Mouse (Mus musculus): ENCODE data around the gene Galk2. TPM values are rescaled to one million over a fixed set of nuclear protein-coding genes. Genes with fewer than 3 reads are reported as not detected.

Galk2 gene
- polyA plus RNA-seq, 1 experiment from 2014 or later, result 34.0 TPM

DNA sequence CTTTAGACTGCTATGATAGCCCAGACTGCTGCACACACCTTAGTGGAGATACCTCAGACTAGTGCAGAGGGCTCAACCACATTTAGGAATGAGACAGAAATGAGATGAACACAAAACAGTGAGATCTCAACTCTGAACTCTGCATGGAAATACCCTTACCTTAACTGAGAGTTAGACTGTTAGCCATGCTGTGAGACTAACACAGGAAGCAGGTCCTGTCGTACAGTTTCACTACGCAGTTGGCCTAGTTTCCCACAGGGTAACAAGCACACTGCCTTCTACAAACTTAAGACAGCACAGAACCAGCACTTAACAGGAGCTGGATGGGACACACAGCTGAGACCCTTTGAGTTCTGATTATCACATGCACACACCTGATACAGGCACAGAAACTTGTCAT is 29.0 kb upstream of the Galk2 start:
- Histone ChIP-seq H3K27me3 (ENCODE audit: control insufficient read depth, insufficient read depth, low read length) (no peaks in the 10 kb centered on the region), H3K4me3 (ENCODE audit: control insufficient read depth in 1 of 2, insufficient read depth in 1 of 2, low read depth in 1 of 2, low read length in 2 of 2) (no peak overlapping the region), H3K27ac (replicated peaks in 1 of 2; ENCODE audit: control insufficient read depth in 1 of 2, insufficient read depth in 1 of 2, low read depth in 2 of 2, low read length in 2 of 2) (no peak overlapping the region), H3K36me3 (ENCODE audit: control insufficient read depth, insufficient read depth, low read length) (peaks cover 71% of the 10 kb centered on the region), H3K4me1 (ENCODE audit: control insufficient read depth in 2 of 2, insufficient read depth in 2 of 2, low read length in 2 of 2) (no peaks in the 10 kb centered on the region), H3K4me2 (ENCODE audit: low read length) (no peak overlapping the region), H3K9me3 (ENCODE audit: control insufficient read depth, low read length) (no peaks in the 10 kb centered on the region), H3K9ac (ENCODE audit: low read length) (no peak overlapping the region)
- WGBS, result 98% methylated on average over 2 of the region's 2 CpGs
- ATAC-seq (ENCODE audit: insufficient number of reproducible peaks, insufficient read depth, low FRiP score, low read depth), result no peak

- no peak overlapping the region for H3K4me2 ChIP-seq (ENCODE audit: low read length)
- no peaks in the 10 kb centered on the region for H3K4me1 ChIP-seq (ENCODE audit: control insufficient read depth in 2 of 2, insufficient read depth in 2 of 2, low read length in 2 of 2)
- peaks cover 87% of the 10 kb centered on the region for H3K36me3 ChIP-seq (ENCODE audit: control insufficient read depth, insufficient read depth, low read length)
- 92% methylated on average over 7 of the region's 7 CpGs for WGBS
- H3K4me3 ChIP-seq (ENCODE audit: control insufficient read depth in 1 of 2, insufficient read depth in 1 of 2, low read depth in 1 of 2, low read length in 2 of 2), result no peak overlapping the region
- no peak overlapping the region for H3K27ac ChIP-seq (replicated peaks in 1 of 2; ENCODE audit: control insufficient read depth in 1 of 2, insufficient read depth in 1 of 2, low read depth in 2 of 2, low read length in 2 of 2)
- no peaks in the 10 kb centered on the region for H3K27me3 ChIP-seq (ENCODE audit: control insufficient read depth, insufficient read depth, low read length)
- H3K9ac ChIP-seq (ENCODE audit: low read length), result no peak overlapping the region
- H3K9me3 ChIP-seq (ENCODE audit: control insufficient read depth, low read length), result no peaks in the 10 kb centered on the region
- no peak for ATAC-seq (ENCODE audit: insufficient number of reproducible peaks, insufficient read depth, low FRiP score, low read depth)
Observed at GRCm38 (mm10) chr2:125838091-125838490, 20.8 kb upstream of the Galk2 start.

DNA sequence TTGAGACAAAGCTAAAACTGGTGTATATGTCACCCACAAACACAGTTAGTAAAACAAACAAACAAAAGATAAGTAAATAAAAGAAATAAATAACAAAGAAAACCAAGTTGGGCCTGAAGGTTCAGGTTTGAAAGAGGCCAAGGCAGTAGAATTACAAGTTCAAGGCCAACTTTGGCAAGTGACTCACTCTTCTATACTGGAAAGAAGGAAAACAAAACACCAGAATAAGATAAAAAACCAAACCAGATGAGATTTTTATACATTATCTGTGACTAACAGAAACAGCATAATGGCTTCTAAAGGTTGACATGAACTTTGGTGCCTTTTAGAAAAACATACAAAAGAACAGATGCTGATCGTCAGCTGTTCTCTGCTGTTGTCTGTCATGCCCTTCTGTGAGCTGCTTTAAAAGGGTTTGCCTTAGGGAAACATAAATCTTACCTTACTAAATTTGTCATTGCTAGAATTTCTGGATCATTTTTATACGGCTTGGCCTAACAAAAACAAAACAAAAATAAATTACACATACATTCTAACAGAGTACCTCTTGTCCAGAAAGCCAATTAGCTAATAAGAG is 20.1 kb upstream of the Galk2 start:
- WGBS, result 75% methylated on average over 2 of the region's 2 CpGs
- Histone ChIP-seq H3K4me1 (ENCODE audit: control insufficient read depth in 2 of 2, insufficient read depth in 2 of 2, low read length in 2 of 2) (no peaks in the 10 kb centered on the region), H3K27me3 (ENCODE audit: control insufficient read depth, insufficient read depth, low read length) (no peaks in the 10 kb centered on the region), H3K27ac (replicated peaks in 1 of 2; ENCODE audit: control insufficient read depth in 1 of 2, insufficient read depth in 1 of 2, low read depth in 2 of 2, low read length in 2 of 2) (no peak overlapping the region), H3K4me3 (ENCODE audit: control insufficient read depth in 1 of 2, insufficient read depth in 1 of 2, low read depth in 1 of 2, low read length in 2 of 2) (no peak overlapping the region), H3K36me3 (ENCODE audit: control insufficient read depth, insufficient read depth, low read length) (peaks cover 87% of the 10 kb centered on the region), H3K4me2 (ENCODE audit: low read length) (no peak overlapping the region), H3K9me3 (ENCODE audit: control insufficient read depth, low read length) (no peaks in the 10 kb centered on the region), H3K9ac (ENCODE audit: low read length) (no peak overlapping the region)
- ATAC-seq (ENCODE audit: insufficient number of reproducible peaks, insufficient read depth, low FRiP score, low read depth), result no peak

DNA sequence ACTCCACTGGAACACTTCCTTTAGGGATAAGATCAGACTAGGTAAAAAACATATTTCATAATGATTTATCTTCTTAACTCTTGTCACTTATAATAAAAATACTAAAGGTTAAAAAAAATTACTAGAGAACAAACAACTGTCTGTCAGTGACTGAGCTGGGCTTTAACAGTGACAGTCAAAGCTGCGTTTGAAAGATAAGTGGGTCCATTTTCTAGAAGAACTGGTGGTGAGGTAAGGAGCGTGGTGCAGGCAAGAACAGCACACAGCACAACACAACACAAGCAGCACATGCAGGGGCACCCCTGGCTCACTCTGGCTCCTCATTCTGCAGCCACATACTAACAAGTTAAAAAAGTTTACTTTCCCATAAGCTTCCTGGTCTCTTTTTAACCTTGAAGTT is 7.7 kb upstream of the Galk2 start:
- H3K27ac ChIP-seq (replicated peaks in 1 of 2; ENCODE audit: control insufficient read depth in 1 of 2, insufficient read depth in 1 of 2, low read depth in 2 of 2, low read length in 2 of 2), result no peak overlapping the region
- H3K9ac ChIP-seq (ENCODE audit: low read length), result 0 out of 2 replicates have a peak overlapping the region, but pooled peaks have one; percentile 21
- no peak overlapping the region for H3K4me2 ChIP-seq (ENCODE audit: low read length)
- 52% methylated on average over 2 of the region's 2 CpGs for WGBS
- peaks cover 0 to 2% of the 10 kb centered on the region in 2 experiments; a peak in 1 of 4 replicates for H3K4me1 ChIP-seq (ENCODE audit: control insufficient read depth in 2 of 2, insufficient read depth in 2 of 2, low read length in 2 of 2)
- H3K9me3 ChIP-seq (ENCODE audit: control insufficient read depth, low read length), result no peaks in the 10 kb centered on the region
- no peak for ATAC-seq (ENCODE audit: insufficient number of reproducible peaks, insufficient read depth, low FRiP score, low read depth)
- H3K36me3 ChIP-seq (ENCODE audit: control insufficient read depth, insufficient read depth, low read length), result peaks cover 36% of the 10 kb centered on the region
- no peaks in the 10 kb centered on the region for H3K27me3 ChIP-seq (ENCODE audit: control insufficient read depth, insufficient read depth, low read length)
- H3K4me3 ChIP-seq (ENCODE audit: control insufficient read depth in 1 of 2, insufficient read depth in 1 of 2, low read depth in 1 of 2, low read length in 2 of 2), result no peak overlapping the region

- Histone ChIP-seq H3K4me3 (ENCODE audit: control insufficient read depth in 1 of 2, insufficient read depth in 1 of 2, low read depth in 1 of 2, low read length in 2 of 2) (peak overlapping the region in 1 of 2 experiments; percentile 80; a peak in 2 of 4 replicates), H3K4me1 (ENCODE audit: control insufficient read depth in 2 of 2, insufficient read depth in 2 of 2, low read length in 2 of 2) (peaks cover 0 to 9% of the 10 kb centered on the region in 2 experiments; a peak in 3 of 4 replicates), H3K27ac (replicated peaks in 1 of 2; ENCODE audit: control insufficient read depth in 1 of 2, insufficient read depth in 1 of 2, low read depth in 2 of 2, low read length in 2 of 2) (no peak overlapping the region), H3K36me3 (ENCODE audit: control insufficient read depth, insufficient read depth, low read length) (no peaks in the 10 kb centered on the region), H3K4me2 (ENCODE audit: low read length) (peak overlapping the region; percentile 64), H3K27me3 (ENCODE audit: control insufficient read depth, insufficient read depth, low read length) (no peaks in the 10 kb centered on the region), H3K9me3 (ENCODE audit: control insufficient read depth, low read length) (no peaks in the 10 kb centered on the region), H3K9ac (ENCODE audit: low read length) (peak overlapping the region; percentile 84)
- no peak for ATAC-seq (ENCODE audit: insufficient number of reproducible peaks, insufficient read depth, low FRiP score, low read depth)
- WGBS, result 39% methylated on average over 3 of the region's 3 CpGs
Observed at GRCm38 (mm10) chr2:125857707-125858106, 1.2 kb upstream of the Galk2 start.

DNA sequence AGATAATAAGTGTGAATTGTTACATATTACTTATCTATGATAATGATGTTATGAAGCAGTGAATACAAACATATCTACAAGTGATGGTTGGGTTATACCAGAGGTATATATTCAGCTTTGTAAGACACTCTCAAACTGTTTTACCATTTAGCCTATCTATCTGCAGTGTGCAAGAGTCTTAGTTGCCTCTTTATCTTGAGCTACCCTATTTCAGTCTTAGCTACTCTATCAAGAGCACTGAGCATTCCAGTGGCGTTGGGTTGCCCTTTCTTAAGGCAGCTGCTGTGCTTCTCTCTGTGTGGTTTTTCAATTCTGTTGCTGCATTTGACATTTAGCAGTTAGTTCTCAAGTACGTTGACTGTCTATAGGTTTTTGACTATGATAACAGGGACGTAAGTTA is 4.9 kb downstream of the Galk2 start:
- ATAC-seq (ENCODE audit: insufficient number of reproducible peaks, insufficient read depth, low FRiP score, low read depth), result no peak
- Histone ChIP-seq H3K4me1 (ENCODE audit: control insufficient read depth in 2 of 2, insufficient read depth in 2 of 2, low read length in 2 of 2) (peaks cover 0 to 7% of the 10 kb centered on the region in 2 experiments; a peak in 2 of 4 replicates), H3K4me2 (ENCODE audit: low read length) (no peak overlapping the region), H3K27me3 (ENCODE audit: control insufficient read depth, insufficient read depth, low read length) (no peaks in the 10 kb centered on the region), H3K9me3 (ENCODE audit: control insufficient read depth, low read length) (no peaks in the 10 kb centered on the region), H3K9ac (ENCODE audit: low read length) (no peak overlapping the region), H3K36me3 (ENCODE audit: control insufficient read depth, insufficient read depth, low read length) (0 out of 2 replicates have a peak, but pooled peaks cover 3% of the 10 kb centered on the region), H3K4me3 (ENCODE audit: control insufficient read depth in 1 of 2, insufficient read depth in 1 of 2, low read depth in 1 of 2, low read length in 2 of 2) (no peak overlapping the region), H3K27ac (replicated peaks in 1 of 2; ENCODE audit: control insufficient read depth in 1 of 2, insufficient read depth in 1 of 2, low read depth in 2 of 2, low read length in 2 of 2) (no peak overlapping the region)
- WGBS, result 64% methylated on average over 3 of the region's 3 CpGs

GRCm38 (mm10) chr2:125864551-125864950 is 5.6 kb downstream of the Galk2 start:
- Histone ChIP-seq H3K27ac (replicated peaks in 1 of 2; ENCODE audit: control insufficient read depth in 1 of 2, insufficient read depth in 1 of 2, low read depth in 2 of 2, low read length in 2 of 2) (no peak overlapping the region), H3K4me1 (ENCODE audit: control insufficient read depth in 2 of 2, insufficient read depth in 2 of 2, low read length in 2 of 2) (peaks cover 0 to 7% of the 10 kb centered on the region in 2 experiments; a peak in 2 of 4 replicates), H3K9me3 (ENCODE audit: control insufficient read depth, low read length) (no peaks in the 10 kb centered on the region), H3K36me3 (ENCODE audit: control insufficient read depth, insufficient read depth, low read length) (peaks cover 8% of the 10 kb centered on the region), H3K4me3 (ENCODE audit: control insufficient read depth in 1 of 2, insufficient read depth in 1 of 2, low read depth in 1 of 2, low read length in 2 of 2) (no peak overlapping the region), H3K27me3 (ENCODE audit: control insufficient read depth, insufficient read depth, low read length) (no peaks in the 10 kb centered on the region), H3K4me2 (ENCODE audit: low read length) (no peak overlapping the region), H3K9ac (ENCODE audit: low read length) (no peak overlapping the region)
- 74% methylated on average over 1 of the region's 1 CpGs for WGBS
- ATAC-seq (ENCODE audit: insufficient number of reproducible peaks, insufficient read depth, low FRiP score, low read depth), result no peak

GRCm38 (mm10) chr2:125865585-125865984 is 6.7 kb downstream of the Galk2 start:
- Histone ChIP-seq H3K9ac (ENCODE audit: low read length) (peak overlapping the region; percentile 78; the same call in 1 of the 2 replicates), H3K4me3 (ENCODE audit: control insufficient read depth in 1 of 2, insufficient read depth in 1 of 2, low read depth in 1 of 2, low read length in 2 of 2) (peak overlapping the region in 1 of 2 experiments; percentile 63; a peak in 2 of 4 replicates), H3K36me3 (ENCODE audit: control insufficient read depth, insufficient read depth, low read length) (peaks cover 10% of the 10 kb centered on the region), H3K4me1 (ENCODE audit: control insufficient read depth in 2 of 2, insufficient read depth in 2 of 2, low read length in 2 of 2) (peaks cover 0 to 7% of the 10 kb centered on the region in 2 experiments; a peak in 2 of 4 replicates), H3K4me2 (ENCODE audit: low read length) (peak overlapping the region; percentile 82), H3K9me3 (ENCODE audit: control insufficient read depth, low read length) (no peaks in the 10 kb centered on the region), H3K27ac (replicated peaks in 1 of 2; ENCODE audit: control insufficient read depth in 1 of 2, insufficient read depth in 1 of 2, low read depth in 2 of 2, low read length in 2 of 2) (no peak overlapping the region), H3K27me3 (ENCODE audit: control insufficient read depth, insufficient read depth, low read length) (no peaks in the 10 kb centered on the region)
- ATAC-seq (ENCODE audit: insufficient number of reproducible peaks, insufficient read depth, low FRiP score, low read depth), result no peak

All from heart, embryonic 14.5 days (tissue).